Mouse (Mus musculus): Measurements from ENCODE around the gene Ethe1.

DNA sequence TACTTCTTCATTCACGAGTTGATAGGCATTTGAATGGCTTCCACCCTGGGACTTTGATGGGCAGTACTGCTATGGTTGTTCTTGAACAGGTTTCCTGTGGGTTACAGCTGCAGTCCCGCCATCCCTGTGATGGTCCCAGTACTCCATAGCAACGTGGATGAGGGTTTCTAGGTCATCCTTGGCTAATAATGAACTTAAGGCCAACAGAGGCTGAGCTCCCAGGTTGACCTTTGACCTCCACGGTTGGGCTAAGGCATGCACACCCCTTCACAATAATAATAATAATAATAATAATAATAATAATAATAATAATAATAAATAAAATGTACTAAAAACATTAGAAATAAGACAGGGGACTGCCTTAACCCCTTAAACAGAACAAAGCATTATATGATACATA is 10.8 kb downstream of the Ethe1 start:
- TF ChIP-seq POLR2A (IDR thresholded peaks at IDR 0.05; ENCODE audit: extremely low read depth, insufficient read depth, low read length) (no peak), CTCF (IDR thresholded peaks at IDR 0.05; ENCODE audit: low read depth, low read length) (no peak)

Measured in liver, adult 2 months (tissue).